Mouse (Mus musculus): ENCODE measurements around the gene Mocs1.

Gene Mocs1

GRCm38 (mm10) chr17:49484435-49484834, 56.3 kb downstream of the Mocs1 start:
- DNase-seq (ENCODE audit: low read depth, low spot score) = no peak
- H3K27me3 ChIP-seq (ENCODE audit: control insufficient read depth, insufficient read depth, low read length, poor library complexity, severe bottlenecking) = no peaks in the 10 kb centered on the region; the same call in 1 of the 2 replicates
- no peaks in the 10 kb centered on the region for H3K36me3 ChIP-seq (ENCODE audit: control insufficient read depth, insufficient read depth, low read length, poor library complexity, severe bottlenecking)

- H3K36me3 ChIP-seq (ENCODE audit: control insufficient read depth, insufficient read depth, low read length, poor library complexity, severe bottlenecking) = no peaks in the 10 kb centered on the region
- no peak for DNase-seq (ENCODE audit: low read depth, low spot score)
- no peaks in the 10 kb centered on the region for H3K27me3 ChIP-seq (ENCODE audit: control insufficient read depth, insufficient read depth, low read length, poor library complexity, severe bottlenecking)
Measured at GRCm38 (mm10) chr17:49489098-49489497, 60.9 kb downstream of the Mocs1 start.

GRCm38 (mm10) chr17:49493276-49493675, 65.1 kb downstream of the Mocs1 start:
- no peaks in the 10 kb centered on the region for H3K27me3 ChIP-seq (ENCODE audit: control insufficient read depth, insufficient read depth, low read length, poor library complexity, severe bottlenecking)
- DNase-seq (ENCODE audit: low read depth, low spot score) = no peak
- no peaks in the 10 kb centered on the region for H3K36me3 ChIP-seq (ENCODE audit: control insufficient read depth, insufficient read depth, low read length, poor library complexity, severe bottlenecking)

- Histone ChIP-seq H3K36me3 (ENCODE audit: control insufficient read depth, insufficient read depth, low read length, poor library complexity, severe bottlenecking) (no peaks in the 10 kb centered on the region), H3K27me3 (ENCODE audit: control insufficient read depth, insufficient read depth, low read length, poor library complexity, severe bottlenecking) (no peaks in the 10 kb centered on the region)
- DNase-seq (ENCODE audit: low read depth, low spot score) = no peak
Measured at GRCm38 (mm10) chr17:49498169-49498568, 70.0 kb downstream of the Mocs1 start.

GRCm38 (mm10) chr17:49499635-49500034, 71.5 kb downstream of the Mocs1 start:
- DNase-seq (ENCODE audit: low read depth, low spot score) = no peak
- no peaks in the 10 kb centered on the region for H3K27me3 ChIP-seq (ENCODE audit: control insufficient read depth, insufficient read depth, low read length, poor library complexity, severe bottlenecking)
- H3K36me3 ChIP-seq (ENCODE audit: control insufficient read depth, insufficient read depth, low read length, poor library complexity, severe bottlenecking) = no peaks in the 10 kb centered on the region

GRCm38 (mm10) chr17:49500234-49500633, 72.1 kb downstream of the Mocs1 start:
- DNase-seq (ENCODE audit: low read depth, low spot score) = no peak
- Histone ChIP-seq H3K36me3 (ENCODE audit: control insufficient read depth, insufficient read depth, low read length, poor library complexity, severe bottlenecking) (no peaks in the 10 kb centered on the region), H3K27me3 (ENCODE audit: control insufficient read depth, insufficient read depth, low read length, poor library complexity, severe bottlenecking) (no peaks in the 10 kb centered on the region)

GRCm38 (mm10) chr17:49503246-49503900, 75.2 kb downstream of the Mocs1 start:
- Histone ChIP-seq H3K36me3 (ENCODE audit: control insufficient read depth, insufficient read depth, low read length, poor library complexity, severe bottlenecking) (no peaks in the 10 kb centered on the region), H3K27me3 (ENCODE audit: control insufficient read depth, insufficient read depth, low read length, poor library complexity, severe bottlenecking) (no peaks in the 10 kb centered on the region)
- DNase-seq (ENCODE audit: low read depth, low spot score) = no peak

Data from splenic B cell, adult 2 months (primary cell).